Mouse (Mus musculus) forebrain, embryonic 10.5 days (tissue): ENCODE data around the gene Gm45062. TPM values are rescaled to one million over a fixed set of nuclear protein-coding genes. Genes with fewer than 3 reads are reported as not detected.

Source experiments
- DNase-seq: peaks from one replicate; pipeline ENCODE4 v3.0.0-alpha.2; 2017; ENCODE audit warnings: low spot score; ENCODE audit errors: extremely low spot score
- H3K27ac ChIP-seq: fragments of 300-500 bp; sonication (generic); 2 replicates; pipeline ENCODE4 v1.5.1; 2016; ENCODE audit warnings: mild to moderate bottlenecking
- H3K27me3 ChIP-seq: fragments of 300-500 bp; sonication (generic); 2 replicates; pipeline ENCODE4 v1.6.1; 2016; ENCODE audit warnings: mild to moderate bottlenecking; ENCODE audit not compliant: poor library complexity, severe bottlenecking
- H3K36me3 ChIP-seq: fragments of 300-500 bp; sonication (generic); replicated peaks from 2 replicates; pipeline ENCODE4 v1.6.1; 2016; ENCODE audit warnings: mild to moderate bottlenecking, moderate library complexity
- H3K4me1 ChIP-seq: fragments of 300-500 bp; sonication (generic); 2 replicates; pipeline ENCODE4 v1.6.1; 2016
- H3K4me3 ChIP-seq: fragments of 300-500 bp; sonication (generic); 2 replicates; pipeline ENCODE4 v1.5.1; 2016; ENCODE audit warnings: mild to moderate bottlenecking, moderate library complexity
- H3K9me3 ChIP-seq: fragments of 300-500 bp; sonication (generic); 2 replicates; pipeline ENCODE4 v1.6.1; 2016; ENCODE audit warnings: mild to moderate bottlenecking, moderate library complexity
- WGBS: fragments of 180-500 bp; shearing (Covaris S2); methylation state at CpG from one replicate; pipeline ENCODE4 v1.1.7; 2016; 5-methylcytosine and 5-hydroxymethylcytosine counted together
- polyA plus RNA-seq: library from polyadenylated mRNA; unstranded; fragments of >200 nt; fragmentation: Nextera tagmentation; extraction: Ambion mirVana; gene quantifications from 2 replicates; pipeline ENCODE4 v1.2.1, GENCODE M21; 2016

The Gm45062 gene
- polyA plus RNA-seq, 1 experiment from 2014 or later, result 11.1 TPM

GRCm38 (mm10) chr6:8415823-8416222 is 156.6 kb downstream of the Gm45062 start:
- no peaks in the 10 kb centered on the region for H3K9me3 ChIP-seq

GRCm38 (mm10) chr6:8416802-8417569 is 157.7 kb downstream of the Gm45062 start:
- Histone ChIP-seq H3K4me3 (no peak overlapping the region), H3K36me3 (no peaks in the 10 kb centered on the region), H3K27ac (no peak overlapping the region), H3K9me3 (no peaks in the 10 kb centered on the region), H3K4me1 (peaks cover 4% of the 10 kb centered on the region; the same call in 1 of the 2 replicates), H3K27me3 (no peaks in the 10 kb centered on the region)
- WGBS, result 78% methylated on average over 8 of the region's 8 CpGs
- no peak for DNase-seq

More at GRCm38 (mm10) chr6:8415823-8416222, 156.6 kb downstream of the Gm45062 start:
- 81% methylated on average over 5 of the region's 5 CpGs for WGBS
- no peaks in the 10 kb centered on the region for H3K36me3 ChIP-seq
- DNase-seq, result no peak
- no peaks in the 10 kb centered on the region for H3K27me3 ChIP-seq
- no peak overlapping the region for H3K27ac ChIP-seq
- H3K4me1 ChIP-seq, result 0 out of 2 replicates have a peak, but pooled peaks cover 4% of the 10 kb centered on the region
- H3K4me3 ChIP-seq, result no peak overlapping the region

- 76% methylated on average over 4 of the region's 4 CpGs for WGBS
- Histone ChIP-seq H3K4me3 (no peak overlapping the region), H3K27me3 (no peaks in the 10 kb centered on the region), H3K36me3 (no peaks in the 10 kb centered on the region), H3K9me3 (no peaks in the 10 kb centered on the region), H3K4me1 (peaks cover 4% of the 10 kb centered on the region; the same call in 1 of the 2 replicates), H3K27ac (no peak overlapping the region)
- no peak for DNase-seq
Measured at GRCm38 (mm10) chr6:8419485-8420186, 160.4 kb downstream of the Gm45062 start.

GRCm38 (mm10) chr6:8420187-8420503 is 160.9 kb downstream of the Gm45062 start:
- no peak overlapping the region for H3K4me3 ChIP-seq
- WGBS, result 90% methylated on average over 1 of the region's 1 CpGs
- no peaks in the 10 kb centered on the region for H3K9me3 ChIP-seq
- H3K4me1 ChIP-seq, result peaks cover 4% of the 10 kb centered on the region; the same call in 1 of the 2 replicates
- no peak overlapping the region for H3K27ac ChIP-seq
- DNase-seq, result no peak
- no peaks in the 10 kb centered on the region for H3K27me3 ChIP-seq
- H3K36me3 ChIP-seq, result no peaks in the 10 kb centered on the region

- H3K9me3 ChIP-seq, result no peaks in the 10 kb centered on the region
- H3K4me3 ChIP-seq, result no peak overlapping the region
- no peak overlapping the region for H3K27ac ChIP-seq
- no peak for DNase-seq
- peaks cover 4% of the 10 kb centered on the region; the same call in 1 of the 2 replicates for H3K4me1 ChIP-seq
- no peaks in the 10 kb centered on the region for H3K27me3 ChIP-seq
- 85% methylated on average over 5 of the region's 5 CpGs for WGBS
- no peaks in the 10 kb centered on the region for H3K36me3 ChIP-seq
Measured at GRCm38 (mm10) chr6:8421421-8421820, 162.2 kb downstream of the Gm45062 start.

- 81% methylated on average over 10 of the region's 10 CpGs for WGBS
Measured at GRCm38 (mm10) chr6:8421959-8422581, 162.8 kb downstream of the Gm45062 start.

GRCm38 (mm10) chr6:8423142-8423541 is 163.9 kb downstream of the Gm45062 start:
- no peak for DNase-seq
- Histone ChIP-seq H3K4me3 (no peak overlapping the region), H3K27me3 (no peaks in the 10 kb centered on the region), H3K36me3 (no peaks in the 10 kb centered on the region), H3K9me3 (no peaks in the 10 kb centered on the region), H3K4me1 (peaks cover 4% of the 10 kb centered on the region; the same call in 1 of the 2 replicates), H3K27ac (no peak overlapping the region)
- WGBS, result 86% methylated on average over 2 of the region's 2 CpGs

More at GRCm38 (mm10) chr6:8421959-8422581, 162.8 kb downstream of the Gm45062 start:
- Histone ChIP-seq H3K27ac (no peak overlapping the region), H3K4me1 (peaks cover 4% of the 10 kb centered on the region; the same call in 1 of the 2 replicates), H3K27me3 (no peaks in the 10 kb centered on the region), H3K4me3 (no peak overlapping the region), H3K36me3 (no peaks in the 10 kb centered on the region), H3K9me3 (no peaks in the 10 kb centered on the region)
- no peak for DNase-seq

- Histone ChIP-seq H3K4me1 (no peaks in the 10 kb centered on the region), H3K27me3 (no peaks in the 10 kb centered on the region), H3K4me3 (no peak overlapping the region), H3K27ac (no peak overlapping the region), H3K9me3 (no peaks in the 10 kb centered on the region), H3K36me3 (no peaks in the 10 kb centered on the region)
- WGBS, result 89% methylated on average over 5 of the region's 5 CpGs
- DNase-seq, result no peak
Measured at GRCm38 (mm10) chr6:8427692-8428091, 168.4 kb downstream of the Gm45062 start.

- Histone ChIP-seq H3K36me3 (no peaks in the 10 kb centered on the region), H3K4me1 (no peaks in the 10 kb centered on the region), H3K4me3 (no peak overlapping the region), H3K27me3 (no peaks in the 10 kb centered on the region), H3K27ac (no peak overlapping the region), H3K9me3 (no peaks in the 10 kb centered on the region)
- WGBS, result 93% methylated on average over 9 of the region's 9 CpGs
- DNase-seq, result no peak
Measured at GRCm38 (mm10) chr6:8430610-8431234, 171.5 kb downstream of the Gm45062 start.

- 90% methylated on average over 9 of the region's 9 CpGs for WGBS
- no peaks in the 10 kb centered on the region for H3K27me3 ChIP-seq
- no peak overlapping the region for H3K4me3 ChIP-seq
- H3K36me3 ChIP-seq, result no peaks in the 10 kb centered on the region
- H3K27ac ChIP-seq, result no peak overlapping the region
- DNase-seq, result no peak
- no peaks in the 10 kb centered on the region for H3K4me1 ChIP-seq
- no peaks in the 10 kb centered on the region for H3K9me3 ChIP-seq
Measured at GRCm38 (mm10) chr6:8433179-8433578, 173.9 kb downstream of the Gm45062 start.

- Histone ChIP-seq H3K4me3 (no peak overlapping the region), H3K36me3 (no peaks in the 10 kb centered on the region), H3K27me3 (no peaks in the 10 kb centered on the region), H3K27ac (no peak overlapping the region), H3K4me1 (no peaks in the 10 kb centered on the region), H3K9me3 (no peaks in the 10 kb centered on the region)
- no peak for DNase-seq
- 92% methylated on average over 3 of the region's 3 CpGs for WGBS
Measured at GRCm38 (mm10) chr6:8437937-8438336, 178.7 kb downstream of the Gm45062 start.

- no peaks in the 10 kb centered on the region for H3K27me3 ChIP-seq
- no peak overlapping the region for H3K27ac ChIP-seq
- WGBS, result 87% methylated on average over 3 of the region's 3 CpGs
- H3K9me3 ChIP-seq, result no peaks in the 10 kb centered on the region
- peaks cover 4% of the 10 kb centered on the region for H3K4me1 ChIP-seq
- no peaks in the 10 kb centered on the region for H3K36me3 ChIP-seq
- no peak for DNase-seq
- H3K4me3 ChIP-seq, result no peak overlapping the region
Measured at GRCm38 (mm10) chr6:8441814-8442213, 182.6 kb downstream of the Gm45062 start.
